Mouse (Mus musculus) heart, adult 2 months (tissue): ENCODE measurements around the gene Gm49320.

Experiments
- CTCF ChIP-seq: fragments of 200-600 bp; IDR thresholded peaks from 2 replicates; pipeline ENCODE4 v1.8.1; 2022; ENCODE audit warnings: antibody characterized with exemption, mild to moderate bottlenecking, moderate library complexity
- EP300 ChIP-seq: fragments of 200-500 bp; IDR thresholded peaks from 2 replicates; pipeline ENCODE4 v1.6.1; 2011; ENCODE audit warnings: low read depth, low read length, control low read depth; ENCODE audit not compliant: insufficient read depth
- POLR2A ChIP-seq: fragments of 200-500 bp; IDR thresholded peaks from 2 replicates; pipeline ENCODE4 v1.6.1; 2011; ENCODE audit warnings: mild to moderate bottlenecking, low read depth, low read length, control low read depth; ENCODE audit not compliant: insufficient read depth

DNA sequence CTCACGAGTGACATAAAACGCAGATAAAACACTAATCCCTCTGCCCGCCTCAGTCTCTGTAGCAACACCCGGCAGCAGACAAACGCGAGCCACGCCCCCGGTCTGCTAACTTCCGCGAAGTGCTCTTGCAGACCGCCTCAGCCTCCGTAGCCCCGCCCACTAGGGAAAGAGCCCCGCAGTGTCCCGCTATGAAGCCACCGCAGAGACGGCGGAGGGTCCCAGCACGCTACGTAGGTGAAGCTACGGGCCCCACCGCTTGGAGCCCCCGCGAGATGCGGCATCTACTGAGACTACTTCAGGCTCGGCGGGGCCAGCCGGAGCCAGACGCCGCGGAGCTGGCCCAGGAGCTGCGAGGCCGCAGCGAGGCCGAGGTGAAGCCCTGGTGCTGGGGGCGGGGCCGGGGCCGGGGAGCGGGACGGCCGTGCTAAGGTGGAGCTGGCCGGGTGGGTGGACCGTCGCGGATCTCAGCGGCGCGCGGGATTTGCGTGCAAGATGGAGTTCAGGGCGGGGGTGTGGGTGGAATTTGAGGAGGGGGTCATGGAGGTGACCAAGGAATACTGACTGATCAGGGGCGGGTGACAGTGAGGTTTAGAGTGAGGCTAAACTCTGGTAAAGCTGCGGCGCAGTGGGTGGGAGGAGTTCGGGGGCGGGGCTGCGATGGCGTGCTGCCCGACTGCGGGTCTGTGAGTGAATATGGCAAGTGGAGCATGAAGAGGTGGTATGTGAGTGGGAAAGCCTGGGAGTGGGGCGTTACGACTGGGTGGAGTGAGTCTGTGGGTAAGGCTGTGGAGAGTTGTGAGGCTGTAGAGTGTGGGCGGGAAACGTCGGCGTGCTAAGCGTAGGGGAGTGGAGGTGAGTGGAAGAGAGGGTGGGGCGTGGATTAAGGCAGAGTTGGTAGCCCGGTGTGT, 14.5 kb downstream of the Gm49320 start, which contains the start of gene Snapc2:
- no peak for TF ChIP-seq CTCF
- TF ChIP-seq POLR2A = peak; percentile 65
- 0 out of 2 replicates have a peak, but pooled peaks have one; percentile 25 for TF ChIP-seq EP300
